Mouse (Mus musculus): ENCODE results near the gene Tmem131.
"Not testable (repeated sequence)": the region's sequence is repeated elsewhere in the genome, so short reads cannot be mapped to it uniquely, and the experiment has no call there.

Tmem131 gene

GRCm38 (mm10) chr1:36835593-36835992 is 107.9 kb downstream of the Tmem131 start:
- in situ Hi-C loops (cut with MboI, MseI) = no loop called here

- in situ Hi-C loops (cut with MboI, MseI) = no loop called here
These were observed 109.4 kb downstream of the Tmem131 start for GRCm38 (mm10) chr1:36834090-36834489.

GRCm38 (mm10) chr1:36830913-36831866 is 112.3 kb downstream of the Tmem131 start:
- in situ Hi-C loops (cut with MboI, MseI) = no loop called here

GRCm38 (mm10) chr1:36824356-36824755 is 119.1 kb downstream of the Tmem131 start:
- in situ Hi-C loops (cut with MboI, MseI) = no loop called here

GRCm38 (mm10) chr1:36821918-36822317 is 121.5 kb downstream of the Tmem131 start:
- in situ Hi-C loops (cut with MboI, MseI) = not testable (repeated sequence)

DNA sequence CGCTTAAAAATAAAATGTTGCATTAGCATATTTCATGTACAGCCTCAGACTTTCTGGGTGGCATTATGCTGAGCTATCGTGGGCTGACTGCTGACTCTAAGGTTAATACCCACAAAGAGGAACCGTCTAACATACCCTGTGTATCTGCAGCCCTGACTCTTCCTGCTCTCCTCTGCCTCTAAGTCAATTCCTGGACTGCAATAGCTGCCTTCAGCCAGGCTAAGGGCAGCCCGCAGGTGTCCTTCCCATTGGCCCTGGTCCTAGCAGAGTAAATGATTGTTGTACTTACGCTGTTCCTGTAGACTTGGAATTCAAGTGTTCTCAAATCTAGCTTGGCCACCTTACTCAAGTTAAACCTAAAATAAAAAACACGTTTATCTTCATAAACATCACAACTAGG is 128.3 kb downstream of the Tmem131 start:
- in situ Hi-C loops (cut with MboI, MseI) = no loop called here

GRCm38 (mm10) chr1:36814271-36814903 is 129.1 kb downstream of the Tmem131 start:
- in situ Hi-C loops (cut with MboI, MseI) = no loop called here

DNA sequence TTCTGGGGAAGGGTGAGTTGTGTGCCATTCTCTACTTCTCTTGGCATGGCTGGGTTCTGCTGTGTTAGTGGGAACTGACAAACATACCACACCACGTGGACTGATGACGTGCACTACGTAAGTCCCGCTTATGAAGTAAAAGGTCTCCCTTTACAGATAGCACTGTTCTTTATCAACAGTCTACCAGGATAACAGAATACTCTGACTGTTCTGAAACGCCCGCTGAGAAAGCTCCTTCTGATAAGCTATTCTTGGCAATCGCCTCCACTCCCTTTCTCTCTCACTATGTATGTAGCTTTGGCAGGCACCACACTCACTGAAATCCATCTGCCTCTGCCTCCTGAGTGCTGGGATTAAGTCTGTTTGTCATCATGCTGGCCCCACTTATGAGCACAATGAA is 130.1 kb downstream of the Tmem131 start:
- in situ Hi-C loops (cut with MboI, MseI) = no loop called here

GRCm38 (mm10) chr1:36811806-36812205 is 131.7 kb downstream of the Tmem131 start:
- in situ Hi-C loops (cut with MboI, MseI) = no loop called here

DNA sequence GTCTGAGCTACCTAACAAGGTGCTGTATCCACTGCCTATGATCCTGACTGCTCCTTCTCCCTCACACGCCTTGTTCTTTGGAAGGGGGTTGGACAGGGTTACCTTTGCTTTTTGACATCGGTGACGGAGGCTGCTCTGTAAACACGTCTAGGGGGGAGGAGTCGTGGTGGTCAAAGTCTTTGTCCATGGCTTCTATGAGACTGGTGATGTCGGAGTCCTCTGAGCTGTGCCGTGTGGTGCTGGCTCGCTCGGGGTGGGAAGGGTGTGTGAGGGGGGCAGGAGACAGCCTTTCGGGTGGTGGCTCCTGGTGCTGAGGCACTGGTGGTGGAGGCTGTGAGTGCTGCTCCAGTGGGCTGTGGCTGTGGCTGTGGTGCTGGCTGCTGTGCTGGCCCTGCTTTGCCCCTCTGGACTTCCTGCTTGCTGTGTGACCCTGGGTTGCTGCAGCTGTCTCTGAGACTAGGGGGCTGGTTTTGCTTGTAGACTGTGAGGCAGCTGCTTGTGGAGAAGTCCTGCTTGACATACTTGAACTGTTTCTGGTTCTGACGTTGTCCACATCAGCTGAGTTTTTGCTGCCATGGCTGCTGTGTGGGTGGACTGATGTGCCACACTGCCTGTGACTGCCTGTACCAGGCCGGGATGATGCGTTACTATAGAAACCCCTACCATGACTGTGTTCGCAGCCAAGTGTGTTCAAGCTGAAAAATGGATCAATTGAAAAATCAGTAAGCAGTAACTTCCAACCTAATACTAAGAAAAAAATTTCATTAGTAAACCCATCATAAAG is 135.5 kb downstream of the Tmem131 start:
- in situ Hi-C loops (cut with MboI, MseI) = no loop called here

GRCm38 (mm10) chr1:36807086-36807485 is 136.4 kb downstream of the Tmem131 start:
- in situ Hi-C loops (cut with MboI, MseI) = no loop called here

GRCm38 (mm10) chr1:36806181-36806905 is 137.1 kb downstream of the Tmem131 start:
- in situ Hi-C loops (cut with MboI, MseI) = no loop called here

DNA sequence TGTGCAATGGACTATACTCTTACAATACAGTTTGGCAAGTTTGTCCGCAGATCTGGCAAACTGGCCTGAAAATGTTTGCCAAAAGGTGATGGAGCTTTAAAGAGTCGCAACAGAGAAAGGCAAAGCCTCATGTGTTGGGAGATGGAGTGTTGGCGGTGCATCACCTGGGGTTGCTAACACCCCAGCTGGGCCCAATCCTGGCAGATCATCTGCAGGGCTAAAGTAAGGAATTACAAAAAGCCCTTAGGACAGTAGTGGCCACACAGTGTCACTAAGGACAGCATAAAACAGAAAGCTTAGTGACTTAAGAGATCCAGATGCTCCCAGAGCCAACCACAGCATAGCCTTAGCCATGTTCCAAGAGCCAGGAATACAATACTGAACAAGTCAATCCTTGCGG is 138.6 kb downstream of the Tmem131 start:
- in situ Hi-C loops (cut with MboI, MseI) = no loop called here

DNA sequence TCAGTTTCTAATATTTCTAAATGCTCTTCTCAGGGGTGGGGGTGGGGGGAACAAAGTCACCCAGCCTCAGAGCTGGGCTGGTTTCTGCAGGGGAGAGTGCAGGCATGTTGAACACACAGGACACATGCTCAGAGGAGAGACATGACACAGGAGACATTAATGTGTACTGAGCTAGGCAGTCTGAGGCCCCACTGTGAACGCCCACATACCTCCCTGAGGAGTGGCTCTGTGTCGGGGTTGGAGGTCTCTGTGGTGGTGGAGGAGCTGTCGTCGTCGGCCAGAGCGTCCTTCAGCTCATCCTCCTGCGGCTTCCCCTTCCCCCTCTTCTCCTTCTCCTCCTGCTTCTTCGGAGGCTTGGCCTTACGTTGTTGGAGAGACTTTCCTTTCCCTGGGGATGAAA is 139.2 kb downstream of the Tmem131 start:
- in situ Hi-C loops (cut with MboI, MseI) = no loop called here

DNA sequence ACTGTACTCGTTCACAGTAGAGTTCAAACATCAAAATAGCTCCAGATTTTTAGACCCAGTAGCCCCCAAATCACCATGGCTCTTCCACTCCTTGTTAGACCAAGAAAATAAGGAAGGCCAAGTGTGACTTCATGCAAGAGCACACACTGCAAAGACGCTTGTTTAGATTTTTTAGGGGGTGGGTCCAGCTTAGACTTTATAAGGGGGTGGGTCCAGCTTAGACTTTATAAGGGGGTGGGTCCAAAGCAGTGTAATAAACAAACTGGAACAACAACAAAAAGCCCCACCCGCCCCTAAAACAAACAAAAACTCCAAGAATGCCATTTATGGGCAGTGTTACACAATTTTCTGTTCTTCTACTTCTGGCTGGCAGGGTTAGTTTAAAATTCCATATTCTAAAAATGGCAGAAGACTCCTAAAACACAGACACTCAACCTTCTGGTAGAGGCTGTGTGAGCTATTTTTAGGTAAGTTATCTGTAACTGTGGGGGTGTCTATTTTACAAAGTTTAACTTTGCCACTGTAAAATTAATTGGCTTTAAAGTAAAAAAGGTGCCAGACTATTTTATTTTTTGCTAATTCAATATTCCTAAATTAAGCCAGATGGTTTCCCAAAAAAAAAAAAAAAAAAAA is 143.0 kb downstream of the Tmem131 start:
- in situ Hi-C loops (cut with MboI, MseI) = no loop called here

GRCm38 (mm10) chr1:36797481-36797880 is 146.0 kb downstream of the Tmem131 start:
- in situ Hi-C loops (cut with MboI, MseI) = no loop called here

- in situ Hi-C loops (cut with MboI, MseI) = no loop called here
These were observed 146.8 kb downstream of the Tmem131 start for GRCm38 (mm10) chr1:36796711-36797110.

DNA sequence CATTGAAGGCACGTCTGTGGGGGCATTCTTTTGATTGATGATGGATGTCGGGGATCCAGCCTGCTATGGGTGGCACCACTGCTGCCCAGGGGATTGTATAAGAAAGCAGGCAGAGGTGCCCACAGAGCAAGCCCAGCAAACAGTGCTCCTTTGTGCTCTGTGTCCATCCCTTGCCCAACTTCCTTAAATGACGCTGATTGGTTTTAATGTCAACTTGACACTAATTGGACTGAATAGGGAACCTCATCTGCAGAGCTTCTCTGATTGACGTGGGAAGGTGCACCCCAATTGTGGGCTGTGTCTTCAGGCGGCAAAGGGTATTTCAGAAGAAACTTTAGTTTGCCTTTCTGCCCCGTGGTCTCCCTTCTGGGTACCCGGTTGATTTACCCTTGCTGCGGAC is 154.1 kb downstream of the Tmem131 start:
- in situ Hi-C loops (cut with MboI, MseI) = loop anchor here (10.0 kb wide), 1 partner anchor 55 kb away; no protein-coding TSS in a partner anchor

DNA sequence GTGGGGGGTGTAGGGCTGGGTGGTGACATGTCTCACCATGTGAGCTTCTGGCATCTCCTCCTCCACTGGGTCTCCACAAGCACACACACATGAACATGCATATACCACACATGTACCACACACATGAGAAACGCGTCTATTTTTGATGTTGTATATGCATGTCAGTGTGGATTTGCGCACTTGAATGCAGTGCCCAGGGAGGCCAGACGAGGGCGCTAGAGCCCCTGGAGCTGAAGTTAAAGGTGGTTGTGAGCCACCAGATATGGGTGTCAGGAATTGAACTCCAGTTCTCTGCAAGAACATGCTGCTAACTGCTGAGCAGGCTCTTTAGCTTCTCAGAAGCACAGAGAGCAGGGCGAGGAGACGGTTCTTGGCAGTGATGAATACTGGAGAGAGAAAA is 157.1 kb downstream of the Tmem131 start:
- in situ Hi-C loops (cut with MboI, MseI) = loop anchor here (10.0 kb wide), 1 partner anchor 52 kb away; no protein-coding TSS in a partner anchor

GRCm38 (mm10) chr1:36785238-36785641 is 158.2 kb downstream of the Tmem131 start:
- in situ Hi-C loops (cut with MboI, MseI) = loop anchor here (10.0 kb wide), 1 partner anchor 50 kb away; no protein-coding TSS in a partner anchor
